Mouse (Mus musculus) lung, postnatal 0 days (tissue): ENCODE data around the gene Pdlim4.

ENCODE experiments used
- CTCF ChIP-seq: IDR thresholded peaks from 2 replicates; pipeline ENCODE4 v1.5.1; 2016; ENCODE audit warnings: antibody characterized with exemption, mild to moderate bottlenecking
- EP300 ChIP-seq: IDR thresholded peaks from 2 replicates; pipeline ENCODE4 v1.6.1; 2016; ENCODE audit warnings: antibody characterized with exemption, mild to moderate bottlenecking, control low read depth

GRCm38 (mm10) chr11:54085816-54086215 is 17.0 kb upstream of the Pdlim4 start:
- TF ChIP-seq CTCF (peak; percentile 18; the same call in 1 of the 2 replicates), EP300 (no peak)
